ENCODE assay signal across 24 mouse cellular contexts in the genomic region with DNA sequence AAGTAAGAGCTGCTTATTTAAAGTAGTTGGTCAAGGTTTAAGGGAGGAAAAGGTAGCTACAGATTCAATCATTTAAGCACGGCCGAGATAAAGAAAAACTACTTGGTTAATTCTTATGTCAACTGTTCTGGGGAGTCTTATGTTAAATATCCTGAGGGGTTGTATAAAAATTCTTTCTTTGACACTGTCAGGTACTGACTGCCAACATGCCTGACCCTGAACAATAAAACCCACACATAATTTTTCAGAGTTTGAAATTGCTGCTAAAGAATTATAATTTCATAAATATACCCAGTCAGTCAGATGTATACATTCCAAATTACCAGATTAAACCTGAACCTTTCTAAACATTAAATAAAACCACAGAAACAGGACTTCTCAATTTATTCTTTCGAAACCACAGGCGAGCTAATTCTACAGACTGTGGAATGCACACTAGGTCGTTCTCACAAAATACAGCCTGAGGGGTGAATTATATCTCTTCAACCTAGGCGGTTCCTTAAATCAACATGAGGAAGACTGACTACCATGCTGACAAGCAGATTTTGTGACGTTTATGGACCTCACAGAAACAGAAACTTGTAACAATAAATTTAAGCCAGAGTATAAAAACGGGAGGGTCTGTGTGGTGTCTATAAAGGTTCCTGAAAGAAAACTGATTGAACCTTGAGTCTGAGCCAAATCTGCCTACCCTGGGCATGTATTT. TPM values are rescaled to one million over a fixed set of nuclear protein-coding genes. Genes with fewer than 3 reads are reported as not detected.
DNase-seq lines count a peak whose midpoint lies in the region; ATAC-seq lines count a peak whose summit lies in the region.
"Had no signal": no experiment of that assay in that cellular context is flagged by ENCODE, and none has a peak within 500 bp of the region (broad histone marks: within the 10 kb centered on the region; RNA-seq: fewer than 3 reads in every experiment).

No protein-coding gene starts in this region.

- H3K4me2 ChIP-seq in kidney, embryonic 15.5 days, result no peak overlapping the region
- no peak overlapping the region for H3K4me2 ChIP-seq in kidney, embryonic 16.5 days (replicated peaks; ENCODE audit: low read depth, low read length)
- no peak overlapping the region for H3K4me2 ChIP-seq in embryonic facial prominence, embryonic 12.5 days (replicated peaks)
- H3K4me2 ChIP-seq in embryonic facial prominence, embryonic 15.5 days (replicated peaks), result no peak overlapping the region
- no peak overlapping the region for H3K4me2 ChIP-seq in limb, embryonic 15.5 days
- H3K4me2 ChIP-seq: forebrain, embryonic 12.5 days; heart, embryonic 11.5 days; liver, embryonic 13.5 days; midbrain, embryonic 15.5 days; neural tube, embryonic 13.5 days had no signal

- 40% methylated on average over 8 of the region's 8 CpGs for WGBS in kidney, embryonic 15.5 days
- 37% methylated on average over 8 of the region's 8 CpGs for WGBS in kidney, embryonic 16.5 days
- 35% methylated on average over 8 of the region's 8 CpGs for WGBS in embryonic facial prominence, embryonic 12.5 days
- WGBS in embryonic facial prominence, embryonic 15.5 days, result 28% methylated on average over 8 of the region's 8 CpGs
- WGBS in limb, embryonic 15.5 days, result 19% methylated on average over 8 of the region's 8 CpGs

- DNase-seq in left cerebral cortex, postnatal 14 days (ENCODE audit: low spot score in 2 of 2), result no peak
- DNase-seq in lung, postnatal 36 days, result no peak
- DNase-seq: adrenal gland, postnatal 25 days; cerebellum, adult 8-10 months; cerebellum, postnatal 36 days; embryo, embryonic 11 days; gastrocnemius, postnatal 10 days; kidney, adult 8-10 months; layer of hippocampus, adult 9-11 months; liver, embryonic 13.5 days; lung, adult 2 months; lung, postnatal 4 days had no signal

- intact Hi-C loops in left cerebral cortex, postnatal 14 days (cut with DNase I), result no loop called here

- H3K4me3 ChIP-seq in kidney, embryonic 15.5 days (replicated peaks), result no peak overlapping the region
- H3K4me3 ChIP-seq in kidney, embryonic 16.5 days (ENCODE audit: low read length), result no peak overlapping the region
- H3K4me3 ChIP-seq in embryonic facial prominence, embryonic 12.5 days, result no peak overlapping the region
- no peak overlapping the region for H3K4me3 ChIP-seq in embryonic facial prominence, embryonic 15.5 days (replicated peaks)
- H3K4me3 ChIP-seq in limb, embryonic 15.5 days, result no peak overlapping the region
- H3K4me3 ChIP-seq: erythroblast, embryonic 14.5 days; forebrain, embryonic 12.5 days; hindbrain, embryonic 10.5 days; liver, embryonic 13.5 days; midbrain, embryonic 15.5 days; neural tube, embryonic 13.5 days had no signal

- ATAC-seq in kidney, embryonic 15.5 days (replicated peaks; ENCODE audit: low FRiP score), result 0 out of 2 replicates have a peak, but pooled peaks have one; percentile 47
- ATAC-seq in kidney, embryonic 16.5 days (ENCODE audit: low FRiP score, low TSS enrichment), result no peak
- ATAC-seq in embryonic facial prominence, embryonic 12.5 days (ENCODE audit: insufficient number of reproducible peaks, insufficient read depth, low FRiP score, low TSS enrichment), result peak; percentile 61
- peak; percentile 48; the same call in 1 of the 2 replicates for ATAC-seq in embryonic facial prominence, embryonic 15.5 days (ENCODE audit: insufficient number of reproducible peaks, low FRiP score, low TSS enrichment, low read depth)
- peak; percentile 70; the same call in 1 of the 2 replicates for ATAC-seq in limb, embryonic 15.5 days (ENCODE audit: insufficient number of reproducible peaks, low FRiP score, low TSS enrichment, low read depth)
- ATAC-seq: hindbrain, postnatal 0 days; midbrain, embryonic 15.5 days had no signal

- peaks cover 5% of the 10 kb centered on the region; the same call in 1 of the 2 replicates for H3K4me1 ChIP-seq in kidney, embryonic 15.5 days
- no peaks in the 10 kb centered on the region; the same call in 1 of the 2 replicates for H3K4me1 ChIP-seq in kidney, embryonic 16.5 days (ENCODE audit: insufficient read depth, low read length)
- H3K4me1 ChIP-seq in embryonic facial prominence, embryonic 12.5 days, result peaks cover 13% of the 10 kb centered on the region
- H3K4me1 ChIP-seq in embryonic facial prominence, embryonic 15.5 days, result 0 out of 2 replicates have a peak, but pooled peaks cover 6% of the 10 kb centered on the region
- H3K4me1 ChIP-seq in limb, embryonic 15.5 days, result 0 out of 2 replicates have a peak, but pooled peaks cover 18% of the 10 kb centered on the region
- H3K4me1 ChIP-seq: forebrain, embryonic 12.5 days; hindbrain, embryonic 10.5 days; liver, embryonic 13.5 days; midbrain, embryonic 15.5 days; neural tube, embryonic 13.5 days had no signal

- H3K9me3 ChIP-seq in kidney, embryonic 15.5 days (replicated peaks), result no peaks in the 10 kb centered on the region
- peaks cover 4% of the 10 kb centered on the region; the same call in 1 of the 2 replicates for H3K9me3 ChIP-seq in kidney, embryonic 16.5 days (ENCODE audit: low read length)
- H3K9me3 ChIP-seq in embryonic facial prominence, embryonic 12.5 days, result no peaks in the 10 kb centered on the region
- no peaks in the 10 kb centered on the region for H3K9me3 ChIP-seq in embryonic facial prominence, embryonic 15.5 days (replicated peaks)
- H3K9me3 ChIP-seq in limb, embryonic 15.5 days, result no peaks in the 10 kb centered on the region
- H3K9me3 ChIP-seq: forebrain, embryonic 12.5 days; hindbrain, embryonic 10.5 days; liver, embryonic 13.5 days; midbrain, embryonic 15.5 days; neural tube, embryonic 13.5 days had no signal

- H3K36me3 ChIP-seq in kidney, embryonic 15.5 days, result no peaks in the 10 kb centered on the region
- no peaks in the 10 kb centered on the region for H3K36me3 ChIP-seq in kidney, embryonic 16.5 days (ENCODE audit: insufficient read depth, low read length)
- no peaks in the 10 kb centered on the region for H3K36me3 ChIP-seq in embryonic facial prominence, embryonic 12.5 days
- no peaks in the 10 kb centered on the region for H3K36me3 ChIP-seq in embryonic facial prominence, embryonic 15.5 days
- no peaks in the 10 kb centered on the region for H3K36me3 ChIP-seq in limb, embryonic 15.5 days
- H3K36me3 ChIP-seq: forebrain, embryonic 12.5 days; hindbrain, embryonic 10.5 days; liver, embryonic 13.5 days; midbrain, embryonic 15.5 days; neural tube, embryonic 13.5 days had no signal

- H3K27ac ChIP-seq in kidney, embryonic 15.5 days, result peak overlapping the region; percentile 52
- H3K27ac ChIP-seq in kidney, embryonic 16.5 days (ENCODE audit: low read length), result no peak overlapping the region; the same call in 1 of the 2 replicates
- H3K27ac ChIP-seq in embryonic facial prominence, embryonic 12.5 days, result peak overlapping the region; percentile 54; the same call in 1 of the 2 replicates
- H3K27ac ChIP-seq in embryonic facial prominence, embryonic 15.5 days (replicated peaks), result peak overlapping the region; percentile 48; the same call in 1 of the 2 replicates
- H3K27ac ChIP-seq in limb, embryonic 15.5 days, result peak overlapping the region; percentile 57; the same call in 1 of the 2 replicates
- H3K27ac ChIP-seq: forebrain, embryonic 12.5 days; hindbrain, embryonic 10.5 days; hindbrain, postnatal 0 days; liver, embryonic 13.5 days; midbrain, embryonic 15.5 days; neural tube, embryonic 13.5 days had no signal

- no peak overlapping the region for H3K9ac ChIP-seq in kidney, embryonic 15.5 days
- no peak overlapping the region for H3K9ac ChIP-seq in kidney, embryonic 16.5 days (replicated peaks; ENCODE audit: low read length)
- H3K9ac ChIP-seq in embryonic facial prominence, embryonic 12.5 days, result no peak overlapping the region
- H3K9ac ChIP-seq in embryonic facial prominence, embryonic 15.5 days, result no peak overlapping the region
- no peak overlapping the region for H3K9ac ChIP-seq in limb, embryonic 15.5 days
- H3K9ac ChIP-seq: forebrain, embryonic 12.5 days; liver, embryonic 13.5 days; midbrain, embryonic 15.5 days; neural tube, embryonic 13.5 days had no signal

- no peaks in the 10 kb centered on the region for H3K27me3 ChIP-seq in kidney, embryonic 15.5 days
- no peaks in the 10 kb centered on the region for H3K27me3 ChIP-seq in kidney, embryonic 16.5 days (ENCODE audit: insufficient read depth, low read length)
- H3K27me3 ChIP-seq in embryonic facial prominence, embryonic 12.5 days, result no peaks in the 10 kb centered on the region
- H3K27me3 ChIP-seq in embryonic facial prominence, embryonic 15.5 days, result no peaks in the 10 kb centered on the region
- H3K27me3 ChIP-seq in limb, embryonic 15.5 days, result no peaks in the 10 kb centered on the region
- H3K27me3 ChIP-seq: forebrain, embryonic 12.5 days; liver, embryonic 13.5 days; midbrain, embryonic 15.5 days; neural tube, embryonic 13.5 days had no signal

RNA-seq across cellular contexts. Expression of gene Filip1l, which starts 30.5 kb away (rescaled TPM):
- polyA plus RNA-seq in kidney, embryonic 15.5 days (2015; fragmentation: Nextera tagmentation; extraction: Ambion mirVana), result 24.2 and 24.8 TPM in 2 replicates
- 27.7 and 28.1 TPM in 2 replicates for polyA plus RNA-seq in kidney, embryonic 16.5 days (2015; fragmentation: Nextera tagmentation; extraction: Ambion mirVana)
- 24.2 and 27.4 TPM in 2 replicates for polyA plus RNA-seq in embryonic facial prominence, embryonic 12.5 days (2016; fragmentation: Nextera tagmentation; extraction: Ambion mirVana)
- polyA plus RNA-seq in embryonic facial prominence, embryonic 15.5 days (2015; fragmentation: Nextera tagmentation; extraction: Ambion mirVana), result 25.9 and 29.4 TPM in 2 replicates
- polyA plus RNA-seq in limb, embryonic 15.5 days (2015; fragmentation: Nextera tagmentation; extraction: Ambion mirVana), result 46.3 and 46.8 TPM in 2 replicates
- 1 to 10 TPM; 4.6 to 5.2 TPM for total RNA-seq in left cerebral cortex, postnatal 14 days (2021)
- polyA plus RNA-seq: erythroblast, embryonic 14.5 days had no signal
